Comparison of ENCODE assay signal across 21 mouse cellular contexts in the genomic region with DNA sequence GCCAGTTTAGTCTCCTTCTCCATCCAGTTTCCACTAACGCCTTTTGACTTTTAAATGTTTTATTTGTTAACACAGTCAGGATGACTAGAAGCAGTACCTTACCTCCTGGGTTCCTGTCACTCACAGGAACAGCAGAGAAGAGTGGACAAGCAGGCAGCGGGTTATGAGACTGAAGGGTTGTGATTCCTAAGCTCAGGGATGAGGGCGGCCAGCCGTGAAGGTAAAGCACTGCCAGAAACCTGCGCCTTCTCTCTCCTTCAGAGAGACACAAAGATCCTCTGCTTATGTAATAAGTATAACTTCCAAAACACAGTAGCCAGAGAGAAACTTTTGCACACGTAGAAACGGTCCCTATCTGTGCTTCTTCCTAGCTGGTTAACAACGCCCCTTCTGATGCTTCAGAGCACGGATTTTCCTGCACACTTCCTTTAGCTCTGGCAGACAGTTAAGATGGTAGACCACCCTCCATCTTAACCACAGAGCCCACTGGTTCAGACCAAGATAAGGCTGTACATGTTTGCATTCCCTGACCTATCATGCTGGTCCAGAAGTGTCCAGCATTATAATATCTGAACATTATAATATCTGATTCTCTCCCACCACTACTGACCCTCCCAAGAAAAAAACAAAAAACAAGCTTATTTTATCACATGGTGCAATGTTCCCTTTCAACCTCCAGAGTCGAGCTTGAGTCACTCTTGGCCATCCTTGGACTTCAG. TPM values are rescaled to one million over a fixed set of nuclear protein-coding genes. Genes with fewer than 3 reads are reported as not detected.
DNase-seq lines count a peak whose midpoint lies in the region; ATAC-seq and TF ChIP-seq lines count a peak whose summit lies in the region.
"Had no signal": no experiment of that assay in that cellular context is flagged by ENCODE, and none has a peak within 500 bp of the region (broad histone marks: within the 10 kb centered on the region; RNA-seq: fewer than 3 reads in every experiment).

No protein-coding gene starts in this region.

- peaks cover 33% of the 10 kb centered on the region for H3K4me1 ChIP-seq in heart, embryonic 12.5 days (replicated peaks)
- peaks cover 22% of the 10 kb centered on the region for H3K4me1 ChIP-seq in kidney, adult 2 months (ENCODE audit: control insufficient read depth, insufficient read depth, low read length)
- peaks cover 47% of the 10 kb centered on the region for H3K4me1 ChIP-seq in kidney, embryonic 15.5 days

- H3K9me3 ChIP-seq in heart, embryonic 12.5 days (replicated peaks), result no peaks in the 10 kb centered on the region
- no peaks in the 10 kb centered on the region for H3K9me3 ChIP-seq in kidney, embryonic 15.5 days (replicated peaks)
- H3K9me3 ChIP-seq: limb, embryonic 10.5 days had no signal

- WGBS in heart, embryonic 12.5 days, result 65% methylated on average over 10 of the region's 10 CpGs
- 51% methylated on average over 10 of the region's 10 CpGs for WGBS in kidney, adult 2 months
- 63% methylated on average over 10 of the region's 10 CpGs for WGBS in kidney, embryonic 15.5 days

- H3K4me2 ChIP-seq in heart, embryonic 12.5 days, result no peak overlapping the region
- H3K4me2 ChIP-seq in kidney, embryonic 15.5 days, result 0 out of 2 replicates have a peak overlapping the region, but pooled peaks have one; percentile 7

- ATAC-seq in heart, embryonic 12.5 days (ENCODE audit: insufficient number of reproducible peaks, low FRiP score), result no peak
- ATAC-seq in kidney, embryonic 15.5 days (replicated peaks; ENCODE audit: low FRiP score), result no peak
- ATAC-seq in inflammation-experienced regulatory T-cells, adult 6 months, result no peak
- ATAC-seq: forebrain, embryonic 16.5 days; intestine, embryonic 16.5 days; midbrain, embryonic 16.5 days had no signal

- no peak for DNase-seq in heart, adult 18-20 months
- DNase-seq in kidney, adult 2 months, result peak; percentile 56
- DNase-seq in kidney, postnatal 10 days, result no peak
- DNase-seq in lung, postnatal 14 days, result no peak
- DNase-seq: adrenal gland, adult 2 months; B cell, adult 2 months; cerebellum, adult 8-10 months; gastrocnemius, postnatal 36 days; lung, adult 2 months; lung, postnatal 36 days; right cerebral cortex, postnatal 14 days; thymus, postnatal 4 days had no signal

- no peaks in the 10 kb centered on the region for H3K36me3 ChIP-seq in heart, embryonic 12.5 days
- H3K36me3 ChIP-seq in kidney, adult 2 months (ENCODE audit: control insufficient read depth, insufficient read depth, low read length), result no peaks in the 10 kb centered on the region; the same call in 1 of the 2 replicates
- H3K36me3 ChIP-seq in kidney, embryonic 15.5 days, result peaks cover 2% of the 10 kb centered on the region; the same call in 1 of the 2 replicates

- H3K9ac ChIP-seq in heart, embryonic 12.5 days, result peak overlapping the region; percentile 19; the same call in 1 of the 2 replicates
- no peak overlapping the region for H3K9ac ChIP-seq in kidney, embryonic 15.5 days
- H3K9ac ChIP-seq: hindbrain, embryonic 14.5 days had no signal

- H3K27me3 ChIP-seq in heart, embryonic 12.5 days (replicated peaks), result no peaks in the 10 kb centered on the region
- H3K27me3 ChIP-seq in kidney, adult 2 months (replicated peaks; ENCODE audit: control insufficient read depth, insufficient read depth, low read length), result no peaks in the 10 kb centered on the region
- no peaks in the 10 kb centered on the region for H3K27me3 ChIP-seq in kidney, embryonic 15.5 days

- no peak overlapping the region for H3K4me3 ChIP-seq in heart, embryonic 12.5 days
- H3K4me3 ChIP-seq in kidney, adult 2 months (ENCODE audit: insufficient read depth, low read depth, low read length), result no peak overlapping the region
- no peak overlapping the region for H3K4me3 ChIP-seq in kidney, embryonic 15.5 days (replicated peaks)
- H3K4me3 ChIP-seq: limb, embryonic 10.5 days had no signal

- no peak for TF ChIP-seq POLR2A in kidney, adult 2 months (IDR thresholded peaks at IDR 0.05; ENCODE audit: low read depth, low read length)

- no peak for TF ChIP-seq CTCF in kidney, adult 2 months (conservative IDR thresholded peaks at IDR 0.05; ENCODE audit: insufficient read depth, insufficient read length, low read depth, low read length)

- H3K27ac ChIP-seq in heart, embryonic 12.5 days (ENCODE audit: poor library complexity, severe bottlenecking), result peak overlapping the region; percentile 45; the same call in 1 of the 2 replicates
- H3K27ac ChIP-seq in kidney, adult 2 months (ENCODE audit: insufficient read depth, low read depth, low read length), result peak overlapping the region; percentile 94
- peak overlapping the region; percentile 83 for H3K27ac ChIP-seq in kidney, embryonic 15.5 days
- H3K27ac ChIP-seq: hindbrain, embryonic 14.5 days had no signal

RNA-seq across cellular contexts. Expression of gene Ppcdc, which starts 1.9 kb away (rescaled TPM):
- 19.4 and 20.2 TPM in 2 replicates for polyA plus RNA-seq in heart, embryonic 12.5 days (2016; fragmentation: Nextera tagmentation; extraction: Ambion mirVana)
- total RNA-seq in heart, adult 18-20 months (2021), result 1 to 10 TPM; 7.8 to 8.6 TPM
- polyA plus RNA-seq in kidney, adult 2 months (2012; rRNA removed), result 45.4 and 57.9 TPM in 2 replicates
- polyA plus RNA-seq in kidney, embryonic 15.5 days (2015; fragmentation: Nextera tagmentation; extraction: Ambion mirVana), result 25.8 and 30.3 TPM in 2 replicates
- 100 to 1,000 TPM in 2 of 3 experiments, 10 to 100 TPM in 1; 65.2 to 228 (median 153) TPM for polyA plus RNA-seq in inflammation-experienced regulatory T-cells, adult 6 months (2017; shearing (Covaris generic))

RNA-seq across cellular contexts. Expression of gene Scamp5, which starts 29.8 kb away (rescaled TPM):
- 11.8 and 12.3 TPM in 2 replicates for polyA plus RNA-seq in heart, embryonic 12.5 days (2016; fragmentation: Nextera tagmentation; extraction: Ambion mirVana)
- 1 to 10 TPM; 5.7 TPM for total RNA-seq in heart, adult 18-20 months (2021)
- 76.4 and 83.5 TPM in 2 replicates for polyA plus RNA-seq in kidney, adult 2 months (2012; rRNA removed)
- polyA plus RNA-seq in kidney, embryonic 15.5 days (2015; fragmentation: Nextera tagmentation; extraction: Ambion mirVana), result 15.1 and 15.9 TPM in 2 replicates
- polyA plus RNA-seq in inflammation-experienced regulatory T-cells, adult 6 months (2017; shearing (Covaris generic)), result not detected
- total RNA-seq: neutrophil, adult 5-6 weeks had no signal

Comparison
In these comparisons a context has a peak if more than half of its experiments do, and no peak if none do; other contexts are left out.
1. RNA of gene Scamp5, which starts 29.8 kb away (polyA plus RNA-seq): 76.4 to 83.5 TPM in kidney, adult 2 months, 15.1 to 15.9 TPM in kidney, embryonic 15.5 days and 11.8 to 12.3 TPM in heart, embryonic 12.5 days; not detected in inflammation-experienced regulatory T-cells, adult 6 months; every median in the first group is over 10 times any median in the second.
2. Peak in every context shown above with its lines, with median percentiles within 50 percentile points of each other: H3K27ac ChIP-seq.